Mouse (Mus musculus): ENCODE measurements at regions not wholly inside any gene's neighbourhood (a gene's known extent, or its start where the extent isn't known, plus 50 kb on each side); places are given as distances from the start of the nearest gene placed in this dataset.

DNA sequence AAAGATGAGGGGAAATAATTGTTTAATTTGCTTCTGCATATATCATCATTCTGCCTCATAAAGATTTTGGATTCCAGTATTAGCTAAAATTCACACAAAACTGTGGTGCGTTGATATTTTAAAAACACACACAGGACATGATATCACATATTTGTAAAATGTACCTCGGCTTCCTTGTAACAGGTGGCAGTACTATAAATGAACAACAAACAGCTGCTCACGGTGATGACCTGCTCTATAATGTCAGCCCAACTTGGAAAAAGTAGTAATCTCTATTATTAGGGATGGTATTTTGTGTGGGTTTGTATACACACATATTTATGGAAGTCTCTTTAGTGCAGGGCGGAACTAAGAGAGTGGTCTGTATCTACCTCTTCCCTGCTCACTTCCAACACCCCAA is 292.7 kb upstream of the Tnp1 start:
- TF ChIP-seq CHD2 (IDR thresholded peaks at IDR 0.05; ENCODE audit: low read length): no peak
- TF ChIP-seq NRF1 (IDR thresholded peaks at IDR 0.05; ENCODE audit: low read depth, low read length): no peak
- no peak for TF ChIP-seq RCOR1 (conservative IDR thresholded peaks at IDR 0.05; ENCODE audit: low read depth, low read length)
- TF ChIP-seq POLR2AphosphoS2 (IDR thresholded peaks at IDR 0.05; ENCODE audit: low read depth, low read length): no peak
- TF ChIP-seq MAFK (IDR thresholded peaks at IDR 0.05; ENCODE audit: insufficient replicate concordance, low read length): no peak
- TF ChIP-seq CTCF (conservative IDR thresholded peaks at IDR 0.05 in 1 of 2, IDR thresholded peaks at IDR 0.05 in 1 of 2; ENCODE audit: low read depth in 2 of 2, low read length in 2 of 2): no peak
- TF ChIP-seq BHLHE40 (IDR thresholded peaks at IDR 0.05; ENCODE audit: low read depth, low read length): no peak
